Mouse (Mus musculus): ENCODE results near the gene Lcn4.
"Not testable (repeated sequence)": the region's sequence is repeated elsewhere in the genome, so short reads cannot be mapped to it uniquely, and the experiment has no call there.

Gene Lcn4

DNA sequence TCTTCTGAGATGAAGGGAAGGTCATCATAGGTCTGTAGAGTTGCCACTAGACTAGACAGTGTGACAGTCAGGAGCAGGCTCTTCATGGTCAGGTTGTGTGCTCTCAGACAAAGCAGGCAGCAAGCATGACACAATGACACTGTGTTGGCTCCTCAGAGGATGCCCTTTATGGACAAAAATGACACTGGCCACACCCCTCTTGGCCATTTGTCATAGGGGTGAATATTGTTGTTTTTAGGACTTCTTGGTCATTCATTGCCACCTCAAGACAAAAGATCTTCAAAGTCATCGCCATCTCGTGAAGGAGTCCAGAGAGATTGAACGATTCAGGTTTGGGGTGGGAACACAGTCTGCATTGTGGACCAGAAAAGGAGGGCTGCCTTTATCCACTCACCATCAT is at the start of gene Lcn4:
TSS of gene Lcn4 (minus strand) at position 101 of the 400 bp plus-strand sequence.
- DNase-seq (ENCODE audit: extremely low read depth, low read depth, low spot score) = no peak

GRCm38 (mm10) chr2:26686171-26686675 is 15.1 kb upstream of the Lcn4 start:
- DNase-seq (ENCODE audit: extremely low read depth, low read depth, low spot score) = no peak

DNA sequence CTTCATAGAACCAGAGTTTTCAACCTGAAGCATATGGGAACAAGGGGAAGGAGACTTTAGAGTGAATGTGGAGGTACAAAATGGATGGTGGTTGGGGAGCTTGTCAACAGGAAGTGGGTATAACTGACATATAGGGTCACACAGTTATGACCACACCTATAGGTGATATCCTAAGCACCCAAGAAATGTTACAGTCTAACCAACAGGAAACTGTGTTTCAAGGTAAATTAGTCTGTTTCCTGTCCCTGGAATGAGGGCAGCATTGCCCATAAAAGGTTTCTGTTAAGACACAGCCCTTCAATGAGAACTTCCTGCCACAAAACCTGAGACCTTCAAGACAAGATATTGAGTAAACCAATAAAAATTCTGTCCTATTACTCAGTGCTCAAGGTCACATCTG is 2.3 kb downstream of the Lcn4 start:
- no peak for DNase-seq (ENCODE audit: extremely low read depth, low read depth, low spot score)

GRCm38 (mm10) chr2:26663551-26663950 is 7.5 kb downstream of the Lcn4 start:
- not testable (repeated sequence) for DNase-seq (ENCODE audit: extremely low read depth, low read depth, low spot score)

DNA sequence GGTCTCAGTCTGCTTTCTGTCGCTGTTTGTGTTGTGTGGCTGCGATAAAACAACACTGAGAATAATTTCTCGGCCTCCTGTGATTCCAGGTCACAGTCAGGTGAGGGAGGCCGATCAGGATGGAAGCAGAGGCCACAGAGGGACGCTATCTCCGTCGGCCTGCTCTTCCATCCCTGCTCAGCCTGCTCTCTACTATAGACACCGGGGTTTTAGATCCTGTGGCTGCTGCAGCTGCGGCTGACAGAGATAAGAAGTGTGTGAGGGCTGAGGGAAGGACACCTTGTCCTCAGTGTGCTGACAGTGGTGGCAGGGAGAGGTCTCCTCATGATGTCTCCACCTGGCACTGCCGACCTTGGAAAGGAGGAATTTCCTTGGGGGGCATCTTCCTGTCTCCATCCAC is 8.0 kb downstream of the Lcn4 start:
- no peak for DNase-seq (ENCODE audit: extremely low read depth, low read depth, low spot score)

GRCm38 (mm10) chr2:26662509-26662882 is 8.6 kb downstream of the Lcn4 start:
- no peak for DNase-seq (ENCODE audit: extremely low read depth, low read depth, low spot score)

DNA sequence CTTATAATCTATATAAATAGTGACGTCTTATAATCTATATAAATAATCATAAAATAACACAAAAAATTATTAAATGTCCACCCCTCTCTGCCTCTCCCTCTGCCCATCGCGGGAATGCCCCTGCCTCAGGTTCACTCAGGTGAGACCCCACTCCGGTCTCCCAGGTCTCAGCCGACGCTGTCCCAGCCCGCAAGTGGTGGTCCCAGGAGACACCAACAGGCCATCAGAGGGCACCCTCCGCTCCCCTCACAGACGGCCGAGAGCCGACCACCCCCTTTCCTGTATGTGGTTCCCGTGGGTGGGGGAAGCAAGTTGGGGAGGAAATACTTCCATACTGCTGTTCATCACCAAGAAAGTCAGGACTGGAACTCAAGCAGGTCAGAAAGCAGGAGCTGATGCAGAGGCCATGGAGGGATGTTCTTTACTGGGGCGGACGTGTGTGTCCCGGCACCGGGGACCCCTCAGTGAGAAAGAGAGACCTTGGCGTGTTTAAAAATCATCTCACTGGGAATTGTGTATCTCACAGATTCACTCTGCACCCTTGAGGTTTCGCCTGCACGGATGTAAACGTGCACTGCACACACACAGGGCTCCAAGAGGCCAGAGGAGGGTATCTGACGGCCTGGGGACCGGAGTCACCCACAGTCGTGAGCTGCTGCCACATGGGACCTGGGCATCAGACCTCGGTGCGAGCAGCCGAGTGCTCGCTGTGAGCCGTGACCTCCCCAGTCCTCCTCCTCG is 9.1 kb downstream of the Lcn4 start:
- DNase-seq (ENCODE audit: extremely low read depth, low read depth, low spot score) = no peak

DNA sequence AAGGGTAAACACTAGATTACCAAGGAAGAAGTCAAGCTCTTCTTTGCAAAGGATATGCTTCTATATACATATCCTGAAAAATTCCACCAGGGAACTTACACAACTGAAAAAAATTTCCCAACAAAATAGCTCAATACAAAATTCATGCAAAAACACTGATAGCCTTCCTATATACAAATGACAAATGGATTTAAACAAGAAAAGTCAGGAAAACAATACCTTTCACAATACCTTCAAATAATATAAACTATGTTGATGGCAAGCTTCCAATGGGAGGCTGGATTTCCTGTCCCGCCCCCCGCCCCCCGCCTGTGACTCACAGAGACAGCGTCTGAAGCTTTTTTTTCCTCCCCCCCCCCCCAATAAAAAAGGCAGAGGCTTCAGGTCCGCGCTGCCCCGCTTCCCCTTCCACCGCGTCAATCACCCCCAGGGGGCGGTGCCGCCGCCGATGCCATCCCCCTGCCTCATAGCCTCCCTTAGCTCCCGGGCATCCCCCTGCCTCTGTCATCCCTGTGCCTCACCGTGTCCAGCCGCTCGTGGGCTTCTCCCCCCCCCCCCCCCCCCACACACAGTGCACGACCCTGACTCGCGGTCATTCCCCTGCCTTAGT is 9.8 kb downstream of the Lcn4 start:
- DNase-seq (ENCODE audit: extremely low read depth, low read depth, low spot score) = no peak

GRCm38 (mm10) chr2:26657426-26657825 is 13.7 kb downstream of the Lcn4 start:
- no peak for DNase-seq (ENCODE audit: extremely low read depth, low read depth, low spot score)

- DNase-seq (ENCODE audit: extremely low read depth, low read depth, low spot score) = no peak
These were observed 16.4 kb downstream of the Lcn4 start for GRCm38 (mm10) chr2:26654687-26655086.

DNA sequence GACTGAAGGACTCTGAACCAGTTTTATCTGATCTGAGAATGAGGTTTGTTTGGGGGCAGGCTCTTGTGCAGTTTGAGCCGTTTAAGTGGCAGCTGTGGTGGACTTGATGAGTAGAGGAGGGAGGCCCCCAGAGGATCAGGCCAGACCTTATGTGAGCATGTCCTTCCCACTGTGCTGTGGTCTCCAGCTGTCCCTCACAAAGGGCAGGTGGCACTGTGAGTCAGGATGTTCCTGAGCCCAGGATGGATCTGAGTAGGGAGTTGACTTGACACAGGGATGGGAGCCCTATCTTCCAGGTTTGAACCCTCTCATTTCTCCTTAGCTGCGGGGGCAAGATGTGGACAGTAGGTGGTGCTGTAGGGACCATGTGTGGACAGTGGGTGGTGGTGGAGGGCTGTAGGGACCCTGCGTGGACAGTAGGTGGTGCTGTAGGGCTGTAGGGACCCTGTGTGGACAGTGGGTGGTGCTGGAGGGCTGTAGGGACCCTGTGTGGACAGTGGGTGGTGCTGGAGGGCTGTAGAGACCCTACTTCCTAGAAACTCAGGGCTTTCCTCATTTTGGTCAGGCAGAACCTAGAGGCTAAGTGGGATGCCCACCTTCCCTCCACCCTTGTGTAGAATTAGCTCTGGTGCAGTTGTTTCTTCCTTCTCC is 24.3 kb downstream of the Lcn4 start:
- DNase-seq (ENCODE audit: extremely low read depth, low read depth, low spot score) = no peak

- DNase-seq (ENCODE audit: extremely low read depth, low read depth, low spot score) = no peak
These were observed 27.1 kb downstream of the Lcn4 start for GRCm38 (mm10) chr2:26643942-26644341.

GRCm38 (mm10) chr2:26641006-26641647 is 30.0 kb downstream of the Lcn4 start:
- no peak for DNase-seq (ENCODE audit: extremely low read depth, low read depth, low spot score)

GRCm38 (mm10) chr2:26639838-26640830 is 30.9 kb downstream of the Lcn4 start:
- no peak for DNase-seq (ENCODE audit: extremely low read depth, low read depth, low spot score)

- no peak for DNase-seq (ENCODE audit: extremely low read depth, low read depth, low spot score)
These were observed 32.0 kb downstream of the Lcn4 start for GRCm38 (mm10) chr2:26639083-26639482.

- DNase-seq (ENCODE audit: extremely low read depth, low read depth, low spot score) = no peak
These were observed 32.5 kb downstream of the Lcn4 start for GRCm38 (mm10) chr2:26638572-26638971.

DNA sequence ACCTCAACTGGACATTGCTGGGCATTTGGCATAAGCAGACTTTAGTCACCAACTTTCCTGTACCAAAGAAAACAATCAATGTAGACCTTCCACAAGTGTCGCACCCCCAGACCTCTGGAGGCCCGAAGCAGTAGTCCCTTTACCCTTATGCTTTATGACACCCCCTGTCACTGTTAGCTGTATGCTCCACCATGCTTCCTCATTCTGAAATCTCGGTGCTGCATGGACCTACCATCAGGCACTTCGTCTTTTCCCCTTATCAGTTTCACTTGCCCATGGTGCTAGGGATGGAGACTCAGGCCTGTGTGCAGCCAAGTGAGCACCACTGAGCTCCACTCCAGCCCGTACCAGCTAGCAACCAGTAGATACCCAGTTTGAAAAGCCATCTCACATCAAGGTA is 33.0 kb downstream of the Lcn4 start:
- DNase-seq (ENCODE audit: extremely low read depth, low read depth, low spot score) = no peak

GRCm38 (mm10) chr2:26637316-26637932 is 33.7 kb downstream of the Lcn4 start:
- no peak for DNase-seq (ENCODE audit: extremely low read depth, low read depth, low spot score)

- no peak for DNase-seq (ENCODE audit: extremely low read depth, low read depth, low spot score)
These were observed 34.8 kb downstream of the Lcn4 start for GRCm38 (mm10) chr2:26636325-26636635.

All from fat pad, adult 2 months (tissue).